Mouse (Mus musculus): ENCODE data around the gene Lrba. TPM values are rescaled to one million over a fixed set of nuclear protein-coding genes. Genes with fewer than 3 reads are reported as not detected.

The Lrba gene
- polyA plus RNA-seq, 1 experiment from 2014 or later, result 4.8 TPM

DNA sequence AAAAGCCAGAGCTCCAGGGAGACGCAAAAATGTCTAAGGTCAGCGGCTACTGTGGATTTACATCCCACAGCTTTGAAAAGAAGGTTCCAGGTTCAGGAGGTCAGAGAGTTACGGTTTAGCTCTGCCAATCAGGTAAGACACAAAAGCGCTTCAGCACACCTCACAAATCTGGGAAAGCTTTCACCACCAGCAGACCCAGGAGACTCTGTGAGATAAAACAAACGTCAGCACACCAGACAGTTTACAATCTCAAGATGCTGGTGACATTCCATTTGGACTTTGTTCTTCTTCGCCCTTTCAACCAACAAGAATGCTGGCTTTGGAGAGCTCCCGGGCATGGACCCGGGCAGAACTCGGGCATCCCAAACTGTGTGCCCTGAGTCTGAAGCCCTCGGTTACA, 595.9 kb downstream of the Lrba start:
- Histone ChIP-seq H3K27ac (no peak overlapping the region), H3K9ac (no peak overlapping the region), H3K4me3 (no peak overlapping the region), H3K4me2 (replicated peaks) (no peak overlapping the region), H3K9me3 (no peaks in the 10 kb centered on the region), H3K36me3 (peaks cover 7% of the 10 kb centered on the region), H3K4me1 (peaks cover 28% of the 10 kb centered on the region), H3K27me3 (replicated peaks) (no peaks in the 10 kb centered on the region)
- no peak for ATAC-seq (ENCODE audit: low FRiP score, low read depth)
- WGBS, result 55% methylated on average over 10 of the region's 10 CpGs

DNA sequence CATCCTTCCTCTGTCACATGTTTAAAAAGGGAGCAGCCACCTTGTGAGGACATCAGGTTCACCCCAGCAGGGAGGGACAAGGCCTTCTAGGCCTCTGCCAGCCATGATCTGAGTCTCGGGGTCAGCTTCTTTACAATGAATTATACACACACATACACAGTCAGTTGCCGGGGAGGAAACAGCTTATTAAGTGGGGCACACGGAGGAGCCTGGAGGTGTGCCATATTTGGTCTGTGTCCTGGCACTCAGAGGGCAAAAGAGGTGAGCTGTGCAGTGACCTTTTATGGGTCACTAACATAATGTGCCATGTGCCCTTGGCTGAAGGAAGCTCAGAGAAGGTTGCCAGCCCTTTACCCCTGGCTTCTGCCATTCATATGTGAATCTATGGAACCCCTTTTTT, 596.9 kb downstream of the Lrba start:
- Histone ChIP-seq H3K4me1 (peaks cover 28% of the 10 kb centered on the region), H3K9me3 (no peaks in the 10 kb centered on the region), H3K9ac (no peak overlapping the region), H3K27ac (no peak overlapping the region), H3K36me3 (peaks cover 7% of the 10 kb centered on the region), H3K4me2 (replicated peaks) (no peak overlapping the region), H3K4me3 (no peak overlapping the region), H3K27me3 (replicated peaks) (no peaks in the 10 kb centered on the region)
- 62% methylated on average over 3 of the region's 3 CpGs for WGBS
- no peak for ATAC-seq (ENCODE audit: low FRiP score, low read depth)

DNA sequence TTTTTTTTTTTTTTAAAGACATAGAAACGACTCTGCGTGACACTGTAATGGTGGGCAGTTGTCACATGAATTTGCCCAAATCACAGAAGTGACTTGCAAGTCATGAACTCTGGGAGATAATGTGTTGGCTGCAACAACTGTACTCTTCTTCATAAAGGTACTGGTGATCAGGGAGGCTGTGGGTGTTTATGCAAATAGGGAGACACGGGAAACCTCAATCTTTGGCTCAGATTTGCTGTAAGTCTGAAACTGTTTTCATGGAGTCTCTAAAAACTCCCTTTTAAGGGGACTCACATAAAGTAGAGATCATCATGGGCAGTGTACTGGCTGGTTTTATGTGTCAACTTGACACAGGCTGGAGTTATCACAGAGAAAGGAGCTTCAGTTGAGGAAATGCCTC, 603.0 kb downstream of the Lrba start:
- Histone ChIP-seq H3K4me3 (no peak overlapping the region), H3K4me1 (peaks cover 5% of the 10 kb centered on the region; the same call in 1 of the 2 replicates), H3K4me2 (replicated peaks) (no peak overlapping the region), H3K36me3 (peaks cover 8% of the 10 kb centered on the region), H3K27ac (no peak overlapping the region), H3K9ac (no peak overlapping the region), H3K9me3 (no peaks in the 10 kb centered on the region), H3K27me3 (replicated peaks) (no peaks in the 10 kb centered on the region)
- no peak for ATAC-seq (ENCODE audit: low FRiP score, low read depth)
- 92% methylated on average over 3 of the region's 3 CpGs for WGBS

DNA sequence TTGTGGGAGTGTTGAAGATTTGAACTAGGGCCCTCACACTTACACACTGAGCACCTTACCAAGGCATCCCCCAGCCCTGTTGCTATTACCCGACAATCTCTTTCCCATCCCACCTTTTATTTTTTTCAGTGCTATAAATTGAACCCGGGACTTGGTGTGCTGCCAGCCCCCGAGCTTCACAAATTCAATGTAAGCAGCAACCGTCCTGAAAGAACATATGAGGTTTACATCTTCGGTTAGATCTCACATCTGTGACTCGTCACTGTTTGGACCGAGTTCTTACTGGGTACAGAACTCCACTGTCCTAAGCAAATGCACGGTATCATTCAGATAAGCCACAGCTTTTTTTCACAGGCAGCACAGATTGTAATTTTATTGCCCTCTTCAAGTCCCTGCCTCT, 607.6 kb downstream of the Lrba start:
- Histone ChIP-seq H3K9me3 (no peaks in the 10 kb centered on the region), H3K27me3 (replicated peaks) (no peaks in the 10 kb centered on the region), H3K4me2 (replicated peaks) (no peak overlapping the region), H3K9ac (no peak overlapping the region), H3K36me3 (peaks cover 4% of the 10 kb centered on the region; the same call in 1 of the 2 replicates), H3K27ac (no peak overlapping the region), H3K4me1 (peaks cover 23% of the 10 kb centered on the region), H3K4me3 (no peak overlapping the region)
- 57% methylated on average over 8 of the region's 8 CpGs for WGBS
- ATAC-seq (ENCODE audit: low FRiP score, low read depth), result no peak

Other genes with a start within 250 kb of the Lrba start
- gene Prss48, start 222.2 kb upstream of the Lrba start, polyA plus RNA-seq (2016; fragmentation: Nextera tagmentation; extraction: Ambion mirVana), result 0.22 TPM in 1 of 2 replicates, not detected in the other
- 815 and 820 TPM in 2 replicates for gene Rps3a1, start 82.0 kb upstream of the Lrba start, polyA plus RNA-seq (2016; fragmentation: Nextera tagmentation; extraction: Ambion mirVana)